In genomic region chr3:31022895-31023436, GRCm38 (mm10) we compare ENCODE assay signal across 9 mouse cellular contexts. TPM values are rescaled to one million over a fixed set of nuclear protein-coding genes. Genes with fewer than 3 reads are reported as not detected.
DNase-seq lines count a peak whose midpoint lies in the region; ATAC-seq lines count a peak whose summit lies in the region.
"Had no signal": no experiment of that assay in that cellular context is flagged by ENCODE, and none has a peak within 500 bp of the region (broad histone marks: within the 10 kb centered on the region; RNA-seq: fewer than 3 reads in every experiment).

No protein-coding gene starts in this region.

- no peak overlapping the region for H3K9ac ChIP-seq in kidney, embryonic 16.5 days (replicated peaks; ENCODE audit: low read length)
- H3K9ac ChIP-seq: hindbrain, embryonic 15.5 days had no signal

- H3K4me1 ChIP-seq in kidney, embryonic 16.5 days (ENCODE audit: insufficient read depth, low read length): peaks cover 29% of the 10 kb centered on the region
- H3K4me1 ChIP-seq: hindbrain, embryonic 15.5 days had no signal

- peak overlapping the region; percentile 25; the same call in 1 of the 2 replicates for H3K4me2 ChIP-seq in kidney, embryonic 16.5 days (replicated peaks; ENCODE audit: low read depth, low read length)
- H3K4me2 ChIP-seq: hindbrain, embryonic 15.5 days had no signal

- peaks cover 14% of the 10 kb centered on the region; the same call in 1 of the 2 replicates for H3K36me3 ChIP-seq in kidney, embryonic 16.5 days (ENCODE audit: insufficient read depth, low read length)
- H3K36me3 ChIP-seq: hindbrain, embryonic 15.5 days had no signal

- H3K9me3 ChIP-seq in kidney, embryonic 16.5 days (ENCODE audit: low read length): no peaks in the 10 kb centered on the region
- H3K9me3 ChIP-seq: hindbrain, embryonic 15.5 days had no signal

- intact Hi-C loops in heart, postnatal 25 days (cut with DNase I): no loop called here

- H3K27me3 ChIP-seq in kidney, embryonic 16.5 days (ENCODE audit: insufficient read depth, low read length): no peaks in the 10 kb centered on the region
- H3K27me3 ChIP-seq: hindbrain, embryonic 15.5 days had no signal

- DNase-seq in heart, adult 18-20 months: peak; percentile 27 to 45
- DNase-seq in heart, postnatal 25 days (ENCODE audit: low spot score): no peak
- DNase-seq in heart, adult 8-10 months (ENCODE audit: low spot score): peak; percentile 19
- peak; percentile 41 for DNase-seq in skeletal muscle tissue, adult 2 months (ENCODE audit: low read depth, low spot score)
- DNase-seq in cerebellum, adult 11-12 months: no peak

- no peak overlapping the region for H3K4me3 ChIP-seq in kidney, embryonic 16.5 days (ENCODE audit: low read length)
- H3K4me3 ChIP-seq: hindbrain, embryonic 15.5 days had no signal

- H3K27ac ChIP-seq in kidney, embryonic 16.5 days (ENCODE audit: low read length): peak overlapping the region; percentile 87
- H3K27ac ChIP-seq: hindbrain, embryonic 15.5 days had no signal

- peak; percentile 91 for ATAC-seq in kidney, embryonic 16.5 days (ENCODE audit: low FRiP score, low TSS enrichment)
- no peak for ATAC-seq in inflammation-experienced regulatory T-cells, adult 6 months
- ATAC-seq in monocyte, adult 5-6 weeks (replicated peaks; ENCODE audit: insufficient number of reproducible peaks, low FRiP score, low TSS enrichment, poor library complexity, severe bottlenecking): no peak

- 12% methylated on average over 7 of the region's 7 CpGs for WGBS in kidney, embryonic 16.5 days

RNA-seq across cellular contexts. Expression of gene Prkci, which starts 27.4 kb away (rescaled TPM):
- 10 to 100 TPM; 12.6 to 13.0 TPM for total RNA-seq in heart, adult 18-20 months (2021)
- 10 to 100 TPM; 13.4 to 18.5 TPM for total RNA-seq in heart, postnatal 25 days (2021)
- total RNA-seq in heart, adult 8-10 months (2022): 10 to 100 TPM in 3 of 4 experiments, 1 to 10 TPM in 1; 9.5 to 11.9 (median 10.7) TPM
- 39.7 and 42.5 TPM in 2 replicates for polyA plus RNA-seq in kidney, embryonic 16.5 days (2015; fragmentation: Nextera tagmentation; extraction: Ambion mirVana)
- 1 to 10 TPM; 1.5 to 2.5 (median 1.8) TPM for polyA plus RNA-seq in inflammation-experienced regulatory T-cells, adult 6 months (2017; shearing (Covaris generic))
- 7.7 to 11.1 TPM (median 9.3 TPM) in 3 replicates for total RNA-seq in monocyte, adult 5-6 weeks (2017)

RNA-seq across cellular contexts. Expression of gene Phc3, which starts 53.8 kb away (rescaled TPM):
- 10 to 100 TPM; 14.2 to 16.8 TPM for total RNA-seq in heart, adult 18-20 months (2021)
- 10 to 100 TPM; 15.0 to 18.2 TPM for total RNA-seq in heart, postnatal 25 days (2021)
- total RNA-seq in heart, adult 8-10 months (2022): 10 to 100 TPM; 15.4 to 19.3 (median 17.6) TPM
- polyA plus RNA-seq in kidney, embryonic 16.5 days (2015; fragmentation: Nextera tagmentation; extraction: Ambion mirVana): 5.1 and 6.8 TPM in 2 replicates
- polyA plus RNA-seq in inflammation-experienced regulatory T-cells, adult 6 months (2017; shearing (Covaris generic)): 10 to 100 TPM; 33.9 to 61.5 (median 43.2) TPM
- total RNA-seq in monocyte, adult 5-6 weeks (2017): 22.7 to 46.5 TPM (median 29.5 TPM) in 3 replicates

Comparison
In these comparisons a context has a peak if more than half of its experiments do, and no peak if none do; other contexts are left out.
1. DNase-seq: peak in heart, adult 18-20 months (2 of 2), heart, adult 8-10 months (single experiment) and skeletal muscle tissue, adult 2 months (single experiment); none in heart, postnatal 25 days (single experiment) and cerebellum, adult 11-12 months (single experiment).